Mouse (Mus musculus): Measurements from ENCODE around the gene Adam12.

Adam12 gene

GRCm38 (mm10) chr7:134084926-134085325 lies 147.0 kb downstream of the Adam12 start:
- no peak for DNase-seq (ENCODE audit: low read depth in 2 of 2, low spot score in 2 of 2)

GRCm38 (mm10) chr7:134081307-134082072 lies 150.5 kb downstream of the Adam12 start:
- no peak for DNase-seq (ENCODE audit: low read depth in 2 of 2, low spot score in 2 of 2)

GRCm38 (mm10) chr7:134079980-134080725 lies 151.8 kb downstream of the Adam12 start:
- DNase-seq (ENCODE audit: low read depth in 2 of 2, low spot score in 2 of 2), result no peak

- DNase-seq (ENCODE audit: low read depth in 2 of 2, low spot score in 2 of 2), result no peak
These were observed 154.3 kb downstream of the Adam12 start for GRCm38 (mm10) chr7:134077684-134078083.

- DNase-seq (ENCODE audit: low read depth in 2 of 2, low spot score in 2 of 2), result no peak
These were observed 158.9 kb downstream of the Adam12 start for GRCm38 (mm10) chr7:134073011-134073410.

- DNase-seq (ENCODE audit: low read depth in 2 of 2, low spot score in 2 of 2), result no peak
These were observed 160.6 kb downstream of the Adam12 start for GRCm38 (mm10) chr7:134071153-134071885.

GRCm38 (mm10) chr7:134062629-134063028 lies 169.3 kb downstream of the Adam12 start:
- DNase-seq (ENCODE audit: low read depth in 2 of 2, low spot score in 2 of 2), result no peak

GRCm38 (mm10) chr7:134052486-134052885 lies 179.5 kb downstream of the Adam12 start:
- no peak for DNase-seq (ENCODE audit: low read depth in 2 of 2, low spot score in 2 of 2)

- DNase-seq (ENCODE audit: low read depth in 2 of 2, low spot score in 2 of 2), result no peak
These were observed 181.6 kb downstream of the Adam12 start for GRCm38 (mm10) chr7:134050371-134050770.

- DNase-seq (ENCODE audit: low read depth in 2 of 2, low spot score in 2 of 2), result no peak
These were observed 185.6 kb downstream of the Adam12 start for GRCm38 (mm10) chr7:134046376-134046775.

GRCm38 (mm10) chr7:134043576-134043975 lies 188.4 kb downstream of the Adam12 start:
- DNase-seq (ENCODE audit: low read depth in 2 of 2, low spot score in 2 of 2), result no peak

GRCm38 (mm10) chr7:134042614-134043013 lies 189.3 kb downstream of the Adam12 start:
- DNase-seq (ENCODE audit: low read depth in 2 of 2, low spot score in 2 of 2), result no peak

GRCm38 (mm10) chr7:134033939-134034338 lies 198.0 kb downstream of the Adam12 start:
- DNase-seq (ENCODE audit: low read depth in 2 of 2, low spot score in 2 of 2), result no peak

- no peak for DNase-seq (ENCODE audit: low read depth in 2 of 2, low spot score in 2 of 2)
These were observed 199.0 kb downstream of the Adam12 start for GRCm38 (mm10) chr7:134032959-134033366.

GRCm38 (mm10) chr7:134031787-134032186 lies 200.2 kb downstream of the Adam12 start:
- no peak for DNase-seq (ENCODE audit: low read depth in 2 of 2, low spot score in 2 of 2)

- DNase-seq (ENCODE audit: low read depth in 2 of 2, low spot score in 2 of 2), result no peak
These were observed 200.7 kb downstream of the Adam12 start for GRCm38 (mm10) chr7:134031256-134031655.

- DNase-seq (ENCODE audit: low read depth in 2 of 2, low spot score in 2 of 2), result no peak
These were observed 203.6 kb downstream of the Adam12 start for GRCm38 (mm10) chr7:134028281-134028830.

GRCm38 (mm10) chr7:134027020-134027415 lies 204.9 kb downstream of the Adam12 start:
- no peak for DNase-seq (ENCODE audit: low read depth in 2 of 2, low spot score in 2 of 2)

- no peak for DNase-seq (ENCODE audit: low read depth in 2 of 2, low spot score in 2 of 2)
These were observed 205.5 kb downstream of the Adam12 start for GRCm38 (mm10) chr7:134026200-134027019.

GRCm38 (mm10) chr7:134022157-134022885 lies 209.6 kb downstream of the Adam12 start:
- DNase-seq (ENCODE audit: low read depth in 2 of 2, low spot score in 2 of 2), result no peak
